Mouse (Mus musculus): Measurements from ENCODE around the gene Tmem108.

DNA sequence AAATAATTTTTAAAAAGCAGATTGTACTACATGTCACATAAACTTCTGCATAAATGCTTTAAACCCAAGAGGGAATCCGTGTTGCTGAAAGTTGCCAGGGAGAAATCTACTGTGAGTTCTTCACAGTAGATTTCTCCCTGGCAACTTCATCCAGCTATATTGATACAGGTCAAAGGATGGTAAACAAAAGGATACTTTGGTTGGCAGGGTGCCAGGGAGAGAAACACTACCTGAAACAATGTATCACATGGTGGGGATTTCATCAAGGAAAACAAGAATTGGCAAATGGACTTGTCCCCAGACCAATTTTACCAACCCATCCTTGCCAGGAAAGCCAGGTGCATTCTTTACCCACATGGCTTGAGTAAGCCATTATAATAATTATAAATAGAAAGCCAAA, 27.4 kb upstream of the Tmem108 start:
- TF ChIP-seq CTCF (IDR thresholded peaks at IDR 0.05; ENCODE audit: borderline replicate concordance, control insufficient read depth, extremely low read depth, insufficient read depth, low read length, poor library complexity) (no peak), POLR2A (IDR thresholded peaks at IDR 0.05; ENCODE audit: control insufficient read depth, extremely low read depth, insufficient read depth, low read length, poor library complexity) (no peak)

Data from thymus, adult 2 months (tissue).